Mouse (Mus musculus) thymus, adult 2 months (tissue): ENCODE measurements at regions not wholly inside any gene's neighbourhood (a gene's known extent, or its start where the extent isn't known, plus 50 kb on each side); places are given as distances from the start of the nearest gene placed in this dataset.

Source experiments
- DNase-seq: peaks from one replicate; pipeline ENCODE4 v3.0.0; 2021
- H3K27ac ChIP-seq: fragments of 200-500 bp; 2 replicates; pipeline ENCODE4 v1.5.1; 2012; ENCODE audit warnings: low read length, control low read depth; ENCODE audit not compliant: control insufficient read depth, insufficient read depth
- H3K27me3 ChIP-seq: fragments of 200-500 bp; 2 replicates; pipeline ENCODE4 v1.6.1; 2012; ENCODE audit warnings: mild to moderate bottlenecking, low read length, moderate library complexity, mixed read lengths; ENCODE audit not compliant: control insufficient read depth, insufficient read depth
- H3K36me3 ChIP-seq: fragments of 200-500 bp; 2 replicates; pipeline ENCODE4 v1.6.1; 2012; ENCODE audit warnings: mild to moderate bottlenecking, low read length, moderate library complexity; ENCODE audit not compliant: control insufficient read depth, insufficient read depth
- H3K4me1 ChIP-seq: fragments of 200-500 bp; replicated peaks from 2 replicates; pipeline ENCODE4 v1.6.1; 2012; ENCODE audit warnings: low read length; ENCODE audit not compliant: control insufficient read depth, insufficient read depth
- H3K4me3 ChIP-seq: fragments of 200-500 bp; 2 replicates; pipeline ENCODE4 v1.5.1; 2012; ENCODE audit warnings: mild to moderate bottlenecking, low read length, control low read depth, moderate library complexity; ENCODE audit not compliant: control insufficient read depth, insufficient read depth
- CTCF ChIP-seq: fragments of 200-500 bp; IDR thresholded peaks from 2 replicates; pipeline ENCODE4 v1.5.1; 2012; ENCODE audit warnings: mild to moderate bottlenecking, control low read depth, low read length, moderate library complexity, borderline replicate concordance; ENCODE audit not compliant: control insufficient read depth, poor library complexity, insufficient read depth; ENCODE audit errors: extremely low read depth
- POLR2A ChIP-seq: fragments of 200-500 bp; IDR thresholded peaks from 2 replicates; pipeline ENCODE4 v1.6.1; 2012; ENCODE audit warnings: mild to moderate bottlenecking, low read length, control low read depth, moderate library complexity; ENCODE audit not compliant: control insufficient read depth, poor library complexity, insufficient read depth; ENCODE audit errors: extremely low read depth
- WGBS: fragments of 180-500 bp; shearing (Covaris S2); methylation state at CpG from one replicate; pipeline ENCODE4 v1.1.7; 2018; 5-methylcytosine and 5-hydroxymethylcytosine counted together

- Histone ChIP-seq H3K4me3 (no peak overlapping the region), H3K27ac (no peak overlapping the region)
- WGBS = 93% methylated on average over 6 of the region's 6 CpGs
These were observed 273.8 kb downstream of the Rnd3 start for GRCm38 (mm10) chr2:50875072-50875471.

GRCm38 (mm10) chr2:50853538-50854244 lies 295.2 kb downstream of the Rnd3 start:
- H3K27me3 ChIP-seq = no peaks in the 10 kb centered on the region
- no peak overlapping the region for H3K4me3 ChIP-seq
- H3K27ac ChIP-seq = no peak overlapping the region
- H3K36me3 ChIP-seq = no peaks in the 10 kb centered on the region
- DNase-seq = no peak
- 91% methylated on average over 8 of the region's 8 CpGs for WGBS
- H3K4me1 ChIP-seq = no peaks in the 10 kb centered on the region
- TF ChIP-seq CTCF (no peak), POLR2A (no peak)

More at GRCm38 (mm10) chr2:50875072-50875471, 273.8 kb downstream of the Rnd3 start:
- no peaks in the 10 kb centered on the region for H3K27me3 ChIP-seq
- H3K4me1 ChIP-seq = no peaks in the 10 kb centered on the region
- DNase-seq = no peak
- H3K36me3 ChIP-seq = no peaks in the 10 kb centered on the region
- TF ChIP-seq CTCF (no peak), POLR2A (no peak)

- no peaks in the 10 kb centered on the region for H3K36me3 ChIP-seq
- no peaks in the 10 kb centered on the region for H3K4me1 ChIP-seq
- no peaks in the 10 kb centered on the region for H3K27me3 ChIP-seq
- H3K27ac ChIP-seq = no peak overlapping the region
- no peak for DNase-seq
- 95% methylated on average over 2 of the region's 2 CpGs for WGBS
- H3K4me3 ChIP-seq = no peak overlapping the region
- TF ChIP-seq POLR2A (no peak), CTCF (no peak)
These were observed 296.4 kb downstream of the Rnd3 start for GRCm38 (mm10) chr2:50852413-50852919.

- DNase-seq = no peak
- no peak overlapping the region for H3K4me3 ChIP-seq
- H3K4me1 ChIP-seq = no peaks in the 10 kb centered on the region
- no peaks in the 10 kb centered on the region for H3K36me3 ChIP-seq
- 97% methylated on average over 3 of the region's 3 CpGs for WGBS
- no peak for TF ChIP-seq POLR2A
- no peak for TF ChIP-seq CTCF
- no peak overlapping the region for H3K27ac ChIP-seq
- H3K27me3 ChIP-seq = no peaks in the 10 kb centered on the region
These were observed 298.8 kb downstream of the Rnd3 start for GRCm38 (mm10) chr2:50850071-50850470.

GRCm38 (mm10) chr2:50841881-50842280 lies 307.0 kb downstream of the Rnd3 start:
- no peaks in the 10 kb centered on the region for H3K27me3 ChIP-seq
- WGBS = 8% methylated on average over 2 of the region's 2 CpGs
- no peaks in the 10 kb centered on the region for H3K36me3 ChIP-seq
- no peaks in the 10 kb centered on the region for H3K4me1 ChIP-seq
- no peak overlapping the region for H3K27ac ChIP-seq
- H3K4me3 ChIP-seq = no peak overlapping the region
- no peak for DNase-seq
- no peak for TF ChIP-seq CTCF
- no peak for TF ChIP-seq POLR2A

GRCm38 (mm10) chr2:50835511-50836320 lies 313.2 kb downstream of the Rnd3 start:
- TF ChIP-seq POLR2A (no peak), CTCF (no peak)
- whole genome bisulfite sequencing = 87% methylated on average over 6 of the region's 6 CpGs
- Histone ChIP-seq H3K4me3 (no peak overlapping the region), H3K36me3 (no peaks in the 10 kb centered on the region), H3K27ac (no peak overlapping the region), H3K4me1 (no peaks in the 10 kb centered on the region), H3K27me3 (no peaks in the 10 kb centered on the region)
- no peak for DNase-seq

GRCm38 (mm10) chr2:50833791-50834190 lies 315.1 kb downstream of the Rnd3 start:
- no peak for DNase-seq
- no peak for TF ChIP-seq POLR2A
- TF ChIP-seq CTCF = no peak
- no peaks in the 10 kb centered on the region for H3K36me3 ChIP-seq
- no peak overlapping the region for H3K4me3 ChIP-seq
- WGBS = 93% methylated on average over 5 of the region's 5 CpGs
- H3K27me3 ChIP-seq = no peaks in the 10 kb centered on the region
- H3K4me1 ChIP-seq = no peaks in the 10 kb centered on the region
- H3K27ac ChIP-seq = no peak overlapping the region
